Mouse (Mus musculus) liver, embryonic 14.5 days (tissue): ENCODE measurements at regions not wholly inside any gene's neighbourhood (a gene's known extent, or its start where the extent isn't known, plus 50 kb on each side); places are given as distances from the start of the nearest gene placed in this dataset.
A peak's percentile ranks its signal among the peaks of the same experiment; 100 is the strongest.

Experiments used
- ATAC-seq: fragments of 200-750 bp; cut with Nextera tagmentation; 2 replicates; pipeline ENCODE4 v1.8.0; 2017; ENCODE audit warnings: moderate number of reproducible peaks, mild to moderate bottlenecking, moderate library complexity; ENCODE audit not compliant: insufficient read depth
- DNase-seq, 3 experiments: peaks; one replicate each; pipeline ENCODE4 v3.0.0-alpha.2; 2012 to 2013; ENCODE audit warnings: low read depth in 3 of 3, low spot score in 3 of 3
- H3K27ac ChIP-seq: fragments of 300-500 bp; sonication (generic); 2 replicates; pipeline ENCODE4 v1.5.1; 2014; ENCODE audit warnings: moderate library complexity, mild to moderate bottlenecking, control low read depth, inconsistent platforms
- H3K27me3 ChIP-seq: fragments of 300-500 bp; sonication (generic); 2 replicates; pipeline ENCODE4 v1.6.1; 2014; ENCODE audit warnings: mild to moderate bottlenecking, low read length, moderate library complexity; ENCODE audit not compliant: control insufficient read depth, insufficient read depth
- H3K36me3 ChIP-seq: fragments of 300-500 bp; sonication (generic); replicated peaks from 2 replicates; pipeline ENCODE4 v1.6.1; 2014; ENCODE audit warnings: low read depth; ENCODE audit not compliant: control insufficient read depth, insufficient read depth
- H3K4me1 ChIP-seq, 2 experiments: fragments of 200-500 bp in 1 of 2; fragments of 300-500 bp in 1 of 2; sonication (generic) in 1 of 2; replicated peaks; 2 replicates each; pipeline ENCODE4 v1.6.1; 2012 to 2014; ENCODE audit warnings: antibody characterized with exemption in 1 of 2, inconsistent platforms in 1 of 2, low read length in 1 of 2; ENCODE audit not compliant: control insufficient read depth in 2 of 2, insufficient read depth in 2 of 2
- H3K4me2 ChIP-seq: fragments of 300-500 bp; sonication (generic); 2 replicates; pipeline ENCODE4 v1.6.1; 2014; ENCODE audit warnings: low read depth, mild to moderate bottlenecking, control low read depth, moderate library complexity
- H3K4me3 ChIP-seq, 2 experiments: fragments of 200-500 bp in 1 of 2; fragments of 300-500 bp in 1 of 2; sonication (generic) in 1 of 2; 2 replicates each; pipeline ENCODE4 v1.5.1; 2012 to 2014; ENCODE audit warnings: low read depth in 2 of 2, low read length in 2 of 2, mild to moderate bottlenecking in 2 of 2, control low read depth in 1 of 2, inconsistent platforms in 1 of 2, moderate library complexity in 1 of 2; ENCODE audit not compliant: insufficient read depth in 1 of 2
- H3K9ac ChIP-seq: fragments of 300-500 bp; sonication (generic); replicated peaks from 2 replicates; pipeline ENCODE4 v1.6.1; 2014; ENCODE audit warnings: mild to moderate bottlenecking, control low read depth, moderate library complexity
- H3K9me3 ChIP-seq: fragments of 300-500 bp; sonication (generic); 2 replicates; pipeline ENCODE4 v1.6.1; 2016; ENCODE audit warnings: low read length, mixed read lengths; ENCODE audit not compliant: control insufficient read depth
- CTCF ChIP-seq: IDR thresholded peaks from 2 replicates; pipeline ENCODE4 v1.5.1; 2016; ENCODE audit warnings: antibody characterized with exemption, low read depth, control low read depth
- EP300 ChIP-seq: IDR thresholded peaks from 2 replicates; pipeline ENCODE4 v1.6.1; 2016; ENCODE audit warnings: antibody characterized with exemption, low read depth
- WGBS: fragments of 180-500 bp; shearing (Covaris S2); extraction: QIAGEN DNeasy Blood & Tissue Kit; methylation state at CpG from one replicate; pipeline ENCODE4 v1.1.7; 2014; ENCODE audit not compliant: insufficient replicate concordance; 5-methylcytosine and 5-hydroxymethylcytosine counted together

DNA sequence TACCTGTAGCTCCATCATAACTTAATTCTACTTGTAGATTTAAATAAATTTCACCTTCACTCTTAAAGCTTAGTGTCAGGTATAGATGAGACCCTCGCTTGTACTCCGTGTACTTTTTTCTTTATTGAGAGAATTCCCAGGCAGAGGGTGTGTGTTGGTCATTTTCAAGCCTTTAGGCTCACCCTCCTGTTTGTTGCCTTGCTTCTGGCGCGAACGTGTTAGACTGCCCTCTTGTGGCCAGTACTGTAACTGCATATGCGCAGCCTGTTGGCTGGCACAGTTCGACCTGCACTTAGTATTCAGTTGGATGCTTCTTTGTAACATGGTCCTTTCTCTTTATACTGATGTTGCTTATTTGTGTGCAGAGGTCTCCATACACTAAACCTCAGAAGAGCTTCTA lies 74.1 kb upstream of the Arrdc4 start:
- no peaks in the 10 kb centered on the region for H3K4me1 ChIP-seq
- peak; percentile 7 to 13 (median 11) for DNase-seq
- no peak overlapping the region for H3K27ac ChIP-seq
- H3K4me2 ChIP-seq = no peak overlapping the region
- H3K4me3 ChIP-seq = no peak overlapping the region
- no peaks in the 10 kb centered on the region for H3K36me3 ChIP-seq
- H3K9ac ChIP-seq = no peak overlapping the region
- TF ChIP-seq EP300 (no peak), CTCF (peak; percentile 96)
- 3% methylated on average over 7 of the region's 7 CpGs for WGBS
- ATAC-seq = no peak
- H3K27me3 ChIP-seq = no peaks in the 10 kb centered on the region
- no peaks in the 10 kb centered on the region for H3K9me3 ChIP-seq

DNA sequence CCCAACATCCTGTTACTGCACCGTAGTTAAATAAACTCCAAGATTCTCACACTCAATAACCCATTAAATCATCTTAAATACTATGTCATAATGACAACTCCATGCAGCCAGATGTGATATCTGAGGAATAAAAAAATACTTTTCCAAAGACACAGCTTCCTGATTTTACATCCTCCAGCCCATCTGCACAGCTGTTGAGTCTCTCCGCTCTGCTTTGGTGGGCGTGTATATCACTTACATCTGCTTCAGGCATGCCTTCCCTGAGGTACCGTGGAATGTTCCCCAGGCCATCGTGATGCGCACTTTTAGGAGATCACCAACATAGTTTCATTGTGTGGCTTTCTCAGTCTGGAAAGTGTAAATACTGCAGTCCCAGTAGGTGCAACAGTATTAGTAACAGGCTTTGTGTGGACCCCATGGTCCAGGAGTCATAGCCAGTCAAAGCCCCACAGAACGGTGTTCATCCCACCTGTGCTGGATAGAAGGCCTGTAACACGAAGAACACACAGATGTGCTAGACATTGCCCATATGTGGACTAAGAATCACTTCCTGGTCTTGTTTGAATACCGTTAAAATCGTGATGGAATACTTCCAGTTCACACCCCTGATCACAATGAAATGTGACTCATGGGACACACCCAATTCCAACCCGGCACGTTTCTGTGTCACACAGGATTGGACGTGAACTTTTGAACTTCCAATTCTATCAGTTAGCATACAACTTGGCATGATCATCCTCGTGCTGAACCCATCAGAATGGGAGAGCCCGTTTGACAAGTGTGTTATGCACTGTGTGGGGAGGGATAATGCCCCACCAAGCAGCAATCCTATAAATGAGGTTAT lies 66.0 kb upstream of the Arrdc4 start:
- Histone ChIP-seq H3K36me3 (no peaks in the 10 kb centered on the region), H3K4me3 (no peak overlapping the region)
- no peak for ATAC-seq

DNA sequence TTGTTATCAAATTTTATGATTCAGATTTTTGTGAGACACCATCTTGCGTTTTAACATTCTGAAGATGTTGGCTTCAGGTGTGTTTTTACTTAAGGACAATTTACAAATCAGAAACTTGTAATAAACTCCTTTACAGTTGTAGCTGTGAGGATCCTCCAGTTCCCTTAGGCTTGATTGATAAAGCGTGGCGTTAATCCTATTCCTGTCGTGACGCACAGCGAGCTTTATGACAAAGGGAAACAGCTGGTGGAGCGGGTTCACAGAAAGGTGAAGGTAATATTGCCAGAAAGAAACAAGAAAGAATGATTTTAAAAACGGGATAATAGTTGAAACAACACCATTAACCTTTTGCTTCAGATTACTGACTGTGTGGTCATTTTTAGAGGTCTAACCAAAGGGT lies 60.7 kb upstream of the Arrdc4 start:
- Histone ChIP-seq H3K4me1 (no peaks in the 10 kb centered on the region), H3K27ac (no peak overlapping the region), H3K4me2 (no peak overlapping the region), H3K36me3 (no peaks in the 10 kb centered on the region), H3K4me3 (no peak overlapping the region), H3K9ac (no peak overlapping the region), H3K9me3 (no peaks in the 10 kb centered on the region), H3K27me3 (no peaks in the 10 kb centered on the region)
- no peak for TF ChIP-seq EP300
- TF ChIP-seq CTCF = no peak
- WGBS = 61% methylated on average over 8 of the region's 8 CpGs
- DNase-seq (no peak), ATAC-seq (no peak)

More for the DNA sequence above, 66.0 kb upstream of the Arrdc4 start:
- Histone ChIP-seq H3K9me3 (no peaks in the 10 kb centered on the region), H3K4me1 (no peaks in the 10 kb centered on the region), H3K27me3 (no peaks in the 10 kb centered on the region), H3K9ac (no peak overlapping the region), H3K27ac (no peak overlapping the region), H3K4me2 (no peak overlapping the region)
- 76% methylated on average over 15 of the region's 15 CpGs for WGBS
- no peak for DNase-seq
- TF ChIP-seq EP300 (no peak), CTCF (no peak)
